Mouse (Mus musculus) ES-E14 (cell line): ENCODE results near the gene Pdcd5.

Source experiments
- CHD2 ChIP-seq: IDR thresholded peaks from 2 replicates; pipeline ENCODE4 v1.6.1; 2014; ENCODE audit warnings: mild to moderate bottlenecking, low read depth, low read length, inconsistent platforms
- HCFC1 ChIP-seq: IDR thresholded peaks from 2 replicates; pipeline ENCODE4 v1.6.1; 2012; ENCODE audit warnings: low read length, inconsistent platforms, borderline replicate concordance; ENCODE audit not compliant: insufficient read depth
- MAFK ChIP-seq: IDR thresholded peaks from 2 replicates; pipeline ENCODE4 v1.6.1; 2014; ENCODE audit warnings: mild to moderate bottlenecking, low read depth, low read length, inconsistent platforms; ENCODE audit not compliant: insufficient read depth
- ZC3H11A ChIP-seq: IDR thresholded peaks from 2 replicates; pipeline ENCODE4 v1.6.1; 2012; ENCODE audit warnings: low read depth, mild to moderate bottlenecking, inconsistent platforms, low read length, borderline replicate concordance
- ZNF384 ChIP-seq: IDR thresholded peaks from 2 replicates; pipeline ENCODE4 v1.6.1; 2012; ENCODE audit warnings: low read depth, low read length, inconsistent platforms

- TF ChIP-seq ZC3H11A (no peak), HCFC1 (no peak), ZNF384 (no peak), MAFK (no peak), CHD2 (no peak)
Observed at GRCm38 (mm10) chr7:35594311-35594710, 53.0 kb downstream of the Pdcd5 start.
